Mouse (Mus musculus) limb, embryonic 14.5 days (tissue): ENCODE data around the gene Fam216b. TPM values are rescaled to one million over a fixed set of nuclear protein-coding genes. Genes with fewer than 3 reads are reported as not detected.

Source experiments
- ATAC-seq: fragments of 200-750 bp; cut with Nextera tagmentation; 2 replicates; pipeline ENCODE4 v1.8.0; 2017; ENCODE audit warnings: low read depth, moderate number of reproducible peaks, moderate TSS enrichment; ENCODE audit not compliant: low FRiP score
- DNase-seq: peaks from one replicate; pipeline ENCODE4 v3.0.0-alpha.2; 2015; ENCODE audit warnings: low spot score
- H3K27ac ChIP-seq: fragments of 300-500 bp; sonication (generic); replicated peaks from 2 replicates; pipeline ENCODE4 v1.5.1; 2014; ENCODE audit warnings: low read depth, mild to moderate bottlenecking, low read length, moderate library complexity, mixed read lengths
- H3K27me3 ChIP-seq: fragments of 300-500 bp; sonication (generic); 2 replicates; pipeline ENCODE4 v1.6.1; 2014; ENCODE audit warnings: low read length, mixed read lengths; ENCODE audit not compliant: control insufficient read depth, insufficient read depth
- H3K36me3 ChIP-seq: fragments of 300-500 bp; sonication (generic); 2 replicates; pipeline ENCODE4 v1.6.1; 2014; ENCODE audit warnings: mild to moderate bottlenecking, low read length, moderate library complexity, mixed read lengths; ENCODE audit not compliant: control insufficient read depth, insufficient read depth
- H3K4me1 ChIP-seq: fragments of 300-500 bp; sonication (generic); 2 replicates; pipeline ENCODE4 v1.6.1; 2014; ENCODE audit warnings: antibody characterized with exemption, low read length, mixed read lengths; ENCODE audit not compliant: control insufficient read depth, insufficient read depth
- H3K4me2 ChIP-seq: fragments of 300-500 bp; sonication (generic); replicated peaks from 2 replicates; pipeline ENCODE4 v1.6.1; 2014; ENCODE audit warnings: low read depth, mild to moderate bottlenecking, low read length, moderate library complexity; ENCODE audit not compliant: severe bottlenecking
- H3K4me3 ChIP-seq: fragments of 300-500 bp; sonication (generic); replicated peaks from 2 replicates; pipeline ENCODE4 v1.5.1; 2014; ENCODE audit warnings: low read length
- H3K9ac ChIP-seq: fragments of 300-500 bp; sonication (generic); 2 replicates; pipeline ENCODE4 v1.6.1; 2014; ENCODE audit warnings: mild to moderate bottlenecking, low read depth, low read length, moderate library complexity; ENCODE audit not compliant: severe bottlenecking
- H3K9me3 ChIP-seq: fragments of 300-500 bp; sonication (generic); 2 replicates; pipeline ENCODE4 v1.6.1; 2016; ENCODE audit warnings: low read length; ENCODE audit not compliant: control insufficient read depth
- POLR2A ChIP-seq: fragments of 200-500 bp; IDR thresholded peaks from 2 replicates; pipeline ENCODE4 v1.8.0; 2012; ENCODE audit warnings: inconsistent platforms, mild to moderate bottlenecking, moderate library complexity, borderline replicate concordance; ENCODE audit not compliant: insufficient read depth, insufficient read length; ENCODE audit errors: extremely low read depth
- WGBS: fragments of 180-500 bp; shearing (Covaris S2); extraction: QIAGEN DNeasy Blood & Tissue Kit; methylation state at CpG from one replicate; pipeline ENCODE4 v1.1.7; 2014; 5-methylcytosine and 5-hydroxymethylcytosine counted together
- polyA plus RNA-seq, 2 experiments: library from polyadenylated mRNA; depleted of rRNA in 1 of 2; stranded (reverse) in 1 of 2; unstranded in 1 of 2; fragments of >200 nt; fragmentation: Nextera tagmentation in 1 of 2; extraction: Ambion mirVana in 1 of 2; gene quantifications; 2 replicates each; pipeline versions ENCODE4 v1.2.1 to v1.2.3; 2012 to 2014

The Fam216b gene
- polyA plus RNA-seq, 2 experiments: not detected

- Histone ChIP-seq H3K9me3 (no peaks in the 10 kb centered on the region), H3K36me3 (no peaks in the 10 kb centered on the region), H3K9ac (no peak overlapping the region), H3K27me3 (no peaks in the 10 kb centered on the region), H3K4me2 (no peak overlapping the region), H3K27ac (no peak overlapping the region), H3K4me3 (no peak overlapping the region), H3K4me1 (no peaks in the 10 kb centered on the region)
- 79% methylated on average over 4 of the region's 4 CpGs for WGBS
- DNase-seq (no peak), ATAC-seq (no peak)
- no peak for TF ChIP-seq POLR2A
Measured at GRCm38 (mm10) chr14:78089591-78089990, 784 bp upstream of the Fam216b start.

- Histone ChIP-seq H3K27me3 (no peaks in the 10 kb centered on the region), H3K27ac (no peak overlapping the region), H3K4me1 (no peaks in the 10 kb centered on the region), H3K9me3 (no peaks in the 10 kb centered on the region), H3K4me2 (no peak overlapping the region), H3K36me3 (no peaks in the 10 kb centered on the region), H3K4me3 (no peak overlapping the region), H3K9ac (no peak overlapping the region)
- no peak for TF ChIP-seq POLR2A
- WGBS: 61% methylated on average over 5 of the region's 5 CpGs
- ATAC-seq: no peak
- DNase-seq: no peak
Measured at GRCm38 (mm10) chr14:78083465-78083864, 5.3 kb downstream of the Fam216b start.

- no peaks in the 10 kb centered on the region for H3K36me3 ChIP-seq
Measured at GRCm38 (mm10) chr14:78077508-78077907, 11.3 kb downstream of the Fam216b start.

GRCm38 (mm10) chr14:78065938-78066710, 22.7 kb downstream of the Fam216b start:
- ATAC-seq: no peak
- no peak for DNase-seq
- H3K4me1 ChIP-seq: no peaks in the 10 kb centered on the region
- 84% methylated on average over 9 of the region's 9 CpGs for WGBS
- H3K9me3 ChIP-seq: no peaks in the 10 kb centered on the region
- H3K36me3 ChIP-seq: no peaks in the 10 kb centered on the region
- H3K9ac ChIP-seq: no peak overlapping the region
- H3K4me3 ChIP-seq: no peak overlapping the region
- no peak overlapping the region for H3K27ac ChIP-seq
- no peak for TF ChIP-seq POLR2A
- H3K4me2 ChIP-seq: no peak overlapping the region
- H3K27me3 ChIP-seq: no peaks in the 10 kb centered on the region

More at GRCm38 (mm10) chr14:78077508-78077907, 11.3 kb downstream of the Fam216b start:
- no peak overlapping the region for H3K9ac ChIP-seq
- no peak overlapping the region for H3K4me3 ChIP-seq
- no peaks in the 10 kb centered on the region for H3K9me3 ChIP-seq
- no peak for TF ChIP-seq POLR2A
- no peak overlapping the region for H3K4me2 ChIP-seq
- no peak overlapping the region for H3K27ac ChIP-seq
- H3K27me3 ChIP-seq: no peaks in the 10 kb centered on the region
- 76% methylated on average over 2 of the region's 2 CpGs for WGBS
- H3K4me1 ChIP-seq: no peaks in the 10 kb centered on the region
- ATAC-seq (no peak), DNase-seq (no peak)

- ATAC-seq: no peak
- no peaks in the 10 kb centered on the region for H3K36me3 ChIP-seq
- H3K27ac ChIP-seq: no peak overlapping the region
- no peak overlapping the region for H3K9ac ChIP-seq
- 92% methylated on average over 11 of the region's 11 CpGs for WGBS
- TF ChIP-seq POLR2A: no peak
- no peak for DNase-seq
- no peaks in the 10 kb centered on the region for H3K27me3 ChIP-seq
- H3K4me2 ChIP-seq: no peak overlapping the region
- H3K9me3 ChIP-seq: no peaks in the 10 kb centered on the region
- H3K4me3 ChIP-seq: no peak overlapping the region
- H3K4me1 ChIP-seq: peaks cover 5% of the 10 kb centered on the region; the same call in 1 of the 2 replicates
Measured at GRCm38 (mm10) chr14:78062484-78062883, 26.3 kb downstream of the Fam216b start.
